Mouse (Mus musculus): ENCODE data around the gene Pdlim4.

Pdlim4 gene

GRCm38 (mm10) chr11:54092188-54092587 lies 23.4 kb upstream of the Pdlim4 start:
- peak in 1 of 2 experiments; percentile 28 for DNase-seq (ENCODE audit: inconsistent age in 2 of 2, low spot score in 1 of 2)

- DNase-seq (ENCODE audit: inconsistent age in 2 of 2, low spot score in 1 of 2) = peak; percentile 14 to 39
Observed at GRCm38 (mm10) chr11:54091726-54092125, 22.9 kb upstream of the Pdlim4 start.

- DNase-seq (ENCODE audit: inconsistent age in 2 of 2, low spot score in 1 of 2) = peak in 1 of 2 experiments; percentile 22
Observed at GRCm38 (mm10) chr11:54090091-54090879, 21.5 kb upstream of the Pdlim4 start.

GRCm38 (mm10) chr11:54088947-54089317 lies 20.1 kb upstream of the Pdlim4 start:
- DNase-seq (ENCODE audit: inconsistent age in 2 of 2, low spot score in 1 of 2) = peak; percentile 79 to 95

- DNase-seq (ENCODE audit: inconsistent age in 2 of 2, low spot score in 1 of 2) = peak in 1 of 2 experiments; percentile 18
Observed at GRCm38 (mm10) chr11:54088253-54088946, 19.6 kb upstream of the Pdlim4 start.

- DNase-seq (ENCODE audit: inconsistent age in 2 of 2, low spot score in 1 of 2) = no peak
Observed at GRCm38 (mm10) chr11:54085816-54086215, 17.0 kb upstream of the Pdlim4 start.

GRCm38 (mm10) chr11:54084976-54085375 lies 16.2 kb upstream of the Pdlim4 start:
- DNase-seq (ENCODE audit: inconsistent age in 2 of 2, low spot score in 1 of 2) = no peak

GRCm38 (mm10) chr11:54082725-54083124 lies 13.9 kb upstream of the Pdlim4 start:
- no peak for DNase-seq (ENCODE audit: inconsistent age in 2 of 2, low spot score in 1 of 2)

GRCm38 (mm10) chr11:54080435-54080834 lies 11.6 kb upstream of the Pdlim4 start:
- DNase-seq (ENCODE audit: inconsistent age in 2 of 2, low spot score in 1 of 2) = peak in 1 of 2 experiments; percentile 6

GRCm38 (mm10) chr11:54076101-54076500 lies 7.3 kb upstream of the Pdlim4 start:
- DNase-seq (ENCODE audit: inconsistent age in 2 of 2, low spot score in 1 of 2) = peak; percentile 8 to 36

- DNase-seq (ENCODE audit: inconsistent age in 2 of 2, low spot score in 1 of 2) = peak in 1 of 2 experiments; percentile 36
Observed at GRCm38 (mm10) chr11:54075353-54075752, 6.5 kb upstream of the Pdlim4 start.

GRCm38 (mm10) chr11:54073291-54073690 lies 4.5 kb upstream of the Pdlim4 start:
- DNase-seq (ENCODE audit: inconsistent age in 2 of 2, low spot score in 1 of 2) = peak; percentile 29 to 69

GRCm38 (mm10) chr11:54071726-54072445 lies 3.1 kb upstream of the Pdlim4 start:
- peak; percentile 88 to 95 for DNase-seq (ENCODE audit: inconsistent age in 2 of 2, low spot score in 1 of 2)

GRCm38 (mm10) chr11:54067996-54068519 lies 756 bp downstream of the Pdlim4 start:
- DNase-seq (ENCODE audit: inconsistent age in 2 of 2, low spot score in 1 of 2) = peak; percentile 9 to 44

- DNase-seq (ENCODE audit: inconsistent age in 2 of 2, low spot score in 1 of 2) = peak; percentile 6 to 28
Observed at GRCm38 (mm10) chr11:54067318-54067995, 1.4 kb downstream of the Pdlim4 start.

GRCm38 (mm10) chr11:54066400-54066799 lies 2.4 kb downstream of the Pdlim4 start:
- DNase-seq (ENCODE audit: inconsistent age in 2 of 2, low spot score in 1 of 2) = peak in 1 of 2 experiments; percentile 4

GRCm38 (mm10) chr11:54065915-54066178 lies 3.0 kb downstream of the Pdlim4 start:
- no peak for DNase-seq (ENCODE audit: inconsistent age in 2 of 2, low spot score in 1 of 2)

GRCm38 (mm10) chr11:54065106-54065914 lies 3.5 kb downstream of the Pdlim4 start:
- DNase-seq (ENCODE audit: inconsistent age in 2 of 2, low spot score in 1 of 2) = peak; percentile 9 to 39

GRCm38 (mm10) chr11:54064412-54064978 lies 4.3 kb downstream of the Pdlim4 start:
- peak; percentile 31 to 62 for DNase-seq (ENCODE audit: inconsistent age in 2 of 2, low spot score in 1 of 2)

GRCm38 (mm10) chr11:54063472-54063775 lies 5.4 kb downstream of the Pdlim4 start:
- DNase-seq (ENCODE audit: inconsistent age in 2 of 2, low spot score in 1 of 2) = peak; percentile 13 to 28

Data from adrenal gland, adult (tissue).